Mouse (Mus musculus) skeletal muscle tissue, postnatal 0 days (tissue): ENCODE measurements around the gene H2-M10.6. TPM values are rescaled to one million over a fixed set of nuclear protein-coding genes. Genes with fewer than 3 reads are reported as not detected.

Source experiments
- polyA plus RNA-seq: library from polyadenylated mRNA; unstranded; fragments of >200 nt; fragmentation: Nextera tagmentation; extraction: Ambion mirVana; gene quantifications from 2 replicates; pipeline ENCODE4 v1.2.1, GENCODE M21; 2015

H2-M10.6 gene
- not detected in 2 replicates for polyA plus RNA-seq

DNA sequence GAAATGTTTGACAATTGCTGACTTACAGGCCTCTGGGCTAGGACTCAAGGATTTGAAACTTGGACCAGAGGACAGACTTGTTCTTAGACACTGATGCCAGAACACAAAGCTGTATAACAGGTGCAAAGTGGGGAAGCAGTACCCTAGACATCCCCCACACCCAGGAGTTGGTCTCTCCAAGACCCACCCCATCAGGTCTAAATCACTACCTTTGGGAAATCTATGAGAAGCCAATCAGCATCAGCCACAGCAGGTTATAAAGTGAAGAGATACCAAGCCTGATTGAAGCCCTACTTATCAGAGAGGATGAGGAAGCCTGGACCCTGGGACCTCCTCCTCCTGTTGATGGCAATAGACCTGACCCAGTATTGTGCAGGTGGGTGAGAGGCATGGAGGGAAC, at the start of gene H2-M10.6:
H2-M10.6 (plus strand) TSS at position 301 of the 400 bp plus-strand sequence.

DNA sequence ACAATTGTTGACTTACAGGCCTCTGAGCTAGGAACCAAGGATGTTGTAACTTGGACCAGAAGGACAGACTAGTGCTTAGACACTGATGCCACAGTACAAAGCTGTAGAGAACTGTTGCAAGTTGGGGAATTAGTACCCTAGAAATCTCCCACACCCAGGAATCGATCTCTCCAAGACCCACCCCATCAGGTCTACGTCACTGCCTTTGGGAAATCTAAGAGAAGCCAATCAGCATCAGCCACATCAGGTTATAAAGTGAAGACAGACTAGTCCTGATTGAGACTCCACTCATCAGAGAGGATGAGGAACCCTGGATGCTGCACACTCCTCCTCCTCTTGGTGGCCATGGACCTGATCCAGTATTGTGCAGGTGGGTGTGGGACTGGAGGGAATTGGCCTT, 39.4 kb upstream of the H2-M10.6 start, which contains the start of gene H2-M10.5:
H2-M10.5 (plus strand) TSS at position 301 of the 400 bp plus-strand sequence.

DNA sequence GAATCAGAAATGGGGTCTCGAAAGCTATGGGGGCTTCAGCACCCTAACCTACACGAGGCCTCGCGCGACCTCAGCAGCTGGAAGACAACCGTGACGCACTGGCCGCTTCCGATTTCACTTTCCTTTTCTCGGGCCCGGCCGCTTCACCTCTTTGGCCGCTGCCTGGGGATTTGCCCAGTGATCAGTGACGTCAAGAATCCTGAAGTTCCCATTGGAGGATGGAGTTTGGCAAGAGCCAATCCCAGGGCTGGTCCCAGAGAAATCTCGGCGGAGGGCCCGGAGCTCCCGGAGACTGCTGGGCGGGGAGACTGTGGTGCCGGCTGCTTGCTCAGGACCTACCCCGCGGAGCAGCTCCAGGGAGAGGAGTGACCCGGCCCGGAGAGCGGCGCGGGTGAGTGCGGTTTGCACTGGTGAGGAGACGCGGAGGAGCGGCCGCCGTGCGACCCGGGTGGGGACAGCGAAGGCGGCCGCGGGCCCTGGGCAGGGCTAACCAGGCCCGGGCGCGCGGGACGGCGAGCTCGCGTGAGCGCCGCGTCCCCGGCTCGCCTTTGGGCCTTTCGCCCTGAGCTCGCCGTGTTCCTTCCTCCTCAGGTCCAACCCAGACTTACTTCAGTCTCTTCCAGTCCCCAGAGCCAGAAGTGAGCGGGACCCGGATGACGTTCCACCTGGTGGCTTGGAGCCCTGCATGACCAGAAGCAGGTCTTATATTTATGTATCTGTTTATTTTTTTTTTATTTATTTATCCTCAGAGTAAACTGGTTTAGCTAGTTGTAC, 25.1 kb downstream of the H2-M10.6 start, which contains the start of gene Trim26:
Trim26 (plus strand) TSS at position 261 of the 774 bp plus-strand sequence.

Other genes with a start within 250 kb of the H2-M10.6 start
- 0.26 and 0.56 TPM in 2 replicates for gene H2-M9, start 169.5 kb upstream of the H2-M10.6 start, polyA plus RNA-seq
- gene H2-M1, start 140.0 kb upstream of the H2-M10.6 start, polyA plus RNA-seq: not detected in 2 replicates
- not detected in 2 replicates for gene H2-M10.5, start 39.3 kb upstream of the H2-M10.6 start, polyA plus RNA-seq
- 19.3 and 19.5 TPM in 2 replicates for gene Trim26, start 25.0 kb downstream of the H2-M10.6 start, polyA plus RNA-seq
- 0.07 TPM in 1 of 2 replicates, not detected in the other for gene Trim15, start 55.0 kb downstream of the H2-M10.6 start, polyA plus RNA-seq
- 0.22 and 0.37 TPM in 2 replicates for gene Trim10, start 57.4 kb downstream of the H2-M10.6 start, polyA plus RNA-seq
- gene Trim40, start 78.0 kb downstream of the H2-M10.6 start, polyA plus RNA-seq: not detected in 2 replicates
- gene Trim31, start 85.9 kb downstream of the H2-M10.6 start, polyA plus RNA-seq: not detected in 2 replicates
- 0.73 and 1.4 TPM in 2 replicates for gene Rnf39, start 130.7 kb downstream of the H2-M10.6 start, polyA plus RNA-seq
- 77.5 and 78.4 TPM in 2 replicates for gene Ppp1r11, start 139.6 kb downstream of the H2-M10.6 start, polyA plus RNA-seq
- 37.6 and 40.9 TPM in 2 replicates for gene Znrd1, start 146.4 kb downstream of the H2-M10.6 start, polyA plus RNA-seq
- gene Znrd1as, start 146.4 kb downstream of the H2-M10.6 start, polyA plus RNA-seq: 7.9 and 10.3 TPM in 2 replicates
- not detected in 2 replicates for gene 2410137M14Rik, start 169.1 kb downstream of the H2-M10.6 start, polyA plus RNA-seq
- gene H2-M5, start 177.4 kb downstream of the H2-M10.6 start, polyA plus RNA-seq: 0.15 TPM in 2 replicates
- gene Zfp57, start 189.0 kb downstream of the H2-M10.6 start, polyA plus RNA-seq: 9.7 and 11.0 TPM in 2 replicates
- not detected in 2 replicates for gene Mog, start 211.2 kb downstream of the H2-M10.6 start, polyA plus RNA-seq
- gene Gabbr1, start 233.8 kb downstream of the H2-M10.6 start, polyA plus RNA-seq: 3.8 and 4.6 TPM in 2 replicates